Mouse (Mus musculus) forebrain, embryonic 14.5 days (tissue): ENCODE results near the gene C6. TPM values are rescaled to one million over a fixed set of nuclear protein-coding genes. Genes with fewer than 3 reads are reported as not detected.

Source experiments
- ATAC-seq: fragments of 200-750 bp; cut with Nextera tagmentation; 2 replicates; pipeline ENCODE4 v1.8.0; 2017; ENCODE audit warnings: mild to moderate bottlenecking, moderate library complexity
- DNase-seq: peaks from one replicate; pipeline ENCODE4 v3.0.0-alpha.2; 2015; ENCODE audit warnings: low spot score
- H3K27ac ChIP-seq: fragments of 300-500 bp; sonication (generic); 2 replicates; pipeline ENCODE4 v1.5.1; 2014; ENCODE audit warnings: low read depth, mild to moderate bottlenecking, control low read depth, low read length, moderate library complexity
- H3K27me3 ChIP-seq: fragments of 300-500 bp; sonication (generic); replicated peaks from 2 replicates; pipeline ENCODE4 v1.6.1; 2014; ENCODE audit warnings: low read length, control low read depth, mixed read lengths; ENCODE audit not compliant: control insufficient read depth, insufficient read depth
- H3K36me3 ChIP-seq: fragments of 300-500 bp; sonication (generic); 2 replicates; pipeline ENCODE4 v1.6.1; 2014; ENCODE audit warnings: low read length, control low read depth; ENCODE audit not compliant: control insufficient read depth, insufficient read depth
- H3K4me1 ChIP-seq: fragments of 300-500 bp; sonication (generic); 2 replicates; pipeline ENCODE4 v1.6.1; 2014; ENCODE audit warnings: antibody characterized with exemption, low read length, control low read depth; ENCODE audit not compliant: control insufficient read depth, insufficient read depth
- H3K4me2 ChIP-seq: fragments of 300-500 bp; sonication (generic); 2 replicates; pipeline ENCODE4 v1.6.1; 2014; ENCODE audit warnings: mild to moderate bottlenecking, control low read depth, low read length
- H3K4me3 ChIP-seq: fragments of 300-500 bp; sonication (generic); 2 replicates; pipeline ENCODE4 v1.5.1; 2014; ENCODE audit warnings: low read depth, low read length, control low read depth
- H3K9ac ChIP-seq: fragments of 300-500 bp; sonication (generic); 2 replicates; pipeline ENCODE4 v1.6.1; 2014; ENCODE audit warnings: mild to moderate bottlenecking, low read length, control low read depth, moderate library complexity
- H3K9me3 ChIP-seq: fragments of 300-500 bp; sonication (generic); replicated peaks from 2 replicates; pipeline ENCODE4 v1.6.1; 2016; ENCODE audit warnings: low read length, control low read depth, mixed read lengths; ENCODE audit not compliant: control insufficient read depth
- WGBS: fragments of 180-500 bp; shearing (Covaris S2); extraction: QIAGEN DNeasy Blood & Tissue Kit; methylation state at CpG from one replicate; pipeline ENCODE4 v1.1.7; 2014; 5-methylcytosine and 5-hydroxymethylcytosine counted together
- polyA plus RNA-seq: library from polyadenylated mRNA; unstranded; fragments of >200 nt; fragmentation: Nextera tagmentation; extraction: Ambion mirVana; gene quantifications from 2 replicates; pipeline ENCODE4 v1.2.1, GENCODE M21; 2014

Gene C6
- polyA plus RNA-seq, 1 experiment from 2014 or later: not detected

GRCm38 (mm10) chr15:4814976-4815375 lies 88.0 kb downstream of the C6 start:
- DNase-seq (no peak), ATAC-seq (no peak)
- H3K9me3 ChIP-seq: no peaks in the 10 kb centered on the region
- H3K9ac ChIP-seq: no peak overlapping the region
- no peaks in the 10 kb centered on the region for H3K27me3 ChIP-seq
- no peak overlapping the region for H3K4me2 ChIP-seq
- WGBS: 94% methylated on average over 5 of the region's 5 CpGs
- H3K27ac ChIP-seq: no peak overlapping the region
- H3K36me3 ChIP-seq: no peaks in the 10 kb centered on the region
- H3K4me3 ChIP-seq: no peak overlapping the region
- H3K4me1 ChIP-seq: no peaks in the 10 kb centered on the region

GRCm38 (mm10) chr15:4815711-4816110 lies 88.7 kb downstream of the C6 start:
- DNase-seq (no peak), ATAC-seq (no peak)
- Histone ChIP-seq H3K9me3 (no peaks in the 10 kb centered on the region), H3K27me3 (no peaks in the 10 kb centered on the region), H3K36me3 (no peaks in the 10 kb centered on the region), H3K4me3 (no peak overlapping the region), H3K27ac (no peak overlapping the region), H3K4me2 (no peak overlapping the region), H3K9ac (no peak overlapping the region), H3K4me1 (no peaks in the 10 kb centered on the region)
- 88% methylated on average over 2 of the region's 2 CpGs for WGBS

- Histone ChIP-seq H3K27me3 (no peaks in the 10 kb centered on the region), H3K9ac (no peak overlapping the region), H3K27ac (no peak overlapping the region), H3K4me3 (no peak overlapping the region), H3K4me2 (no peak overlapping the region), H3K36me3 (no peaks in the 10 kb centered on the region), H3K9me3 (no peaks in the 10 kb centered on the region), H3K4me1 (no peaks in the 10 kb centered on the region)
- DNase-seq (no peak), ATAC-seq (no peak)
- 93% methylated on average over 10 of the region's 10 CpGs for WGBS
Observed at GRCm38 (mm10) chr15:4816752-4817493, 89.9 kb downstream of the C6 start.

- Histone ChIP-seq H3K4me2 (no peak overlapping the region), H3K9me3 (no peaks in the 10 kb centered on the region), H3K27ac (no peak overlapping the region), H3K9ac (no peak overlapping the region), H3K36me3 (no peaks in the 10 kb centered on the region), H3K4me3 (no peak overlapping the region), H3K27me3 (no peaks in the 10 kb centered on the region), H3K4me1 (no peaks in the 10 kb centered on the region)
- DNase-seq (no peak), ATAC-seq (no peak)
- 83% methylated on average over 3 of the region's 3 CpGs for WGBS
Observed at GRCm38 (mm10) chr15:4818437-4818836, 91.5 kb downstream of the C6 start.

- Histone ChIP-seq H3K9ac (no peak overlapping the region), H3K4me2 (no peak overlapping the region), H3K27me3 (no peaks in the 10 kb centered on the region), H3K36me3 (no peaks in the 10 kb centered on the region), H3K4me3 (no peak overlapping the region), H3K9me3 (no peaks in the 10 kb centered on the region), H3K27ac (no peak overlapping the region), H3K4me1 (no peaks in the 10 kb centered on the region)
- ATAC-seq (no peak), DNase-seq (no peak)
- 82% methylated on average over 1 of the region's 1 CpGs for WGBS
Observed at GRCm38 (mm10) chr15:4821161-4821560, 94.2 kb downstream of the C6 start.

- DNase-seq (no peak), ATAC-seq (no peak)
- no peaks in the 10 kb centered on the region for H3K36me3 ChIP-seq
- no peak overlapping the region for H3K4me3 ChIP-seq
- no peaks in the 10 kb centered on the region for H3K4me1 ChIP-seq
- H3K27ac ChIP-seq: no peak overlapping the region
- 93% methylated on average over 8 of the region's 8 CpGs for WGBS
- no peak overlapping the region for H3K9ac ChIP-seq
- no peaks in the 10 kb centered on the region for H3K9me3 ChIP-seq
- H3K4me2 ChIP-seq: no peak overlapping the region
- H3K27me3 ChIP-seq: no peaks in the 10 kb centered on the region
Observed at GRCm38 (mm10) chr15:4821824-4822223, 94.8 kb downstream of the C6 start.

- Histone ChIP-seq H3K9me3 (no peaks in the 10 kb centered on the region), H3K9ac (no peak overlapping the region), H3K36me3 (no peaks in the 10 kb centered on the region), H3K27ac (no peak overlapping the region), H3K4me1 (no peaks in the 10 kb centered on the region), H3K4me2 (no peak overlapping the region), H3K4me3 (no peak overlapping the region), H3K27me3 (no peaks in the 10 kb centered on the region)
- DNase-seq: no peak
- ATAC-seq: no peak
Observed at GRCm38 (mm10) chr15:4827736-4828135, 100.8 kb downstream of the C6 start.

GRCm38 (mm10) chr15:4836354-4836753 lies 109.4 kb downstream of the C6 start:
- ATAC-seq: no peak
- no peaks in the 10 kb centered on the region for H3K9me3 ChIP-seq
- 87% methylated on average over 3 of the region's 3 CpGs for WGBS
- no peaks in the 10 kb centered on the region for H3K36me3 ChIP-seq
- no peak for DNase-seq
- no peak overlapping the region for H3K4me3 ChIP-seq
- H3K27ac ChIP-seq: no peak overlapping the region
- H3K4me2 ChIP-seq: no peak overlapping the region
- no peaks in the 10 kb centered on the region for H3K4me1 ChIP-seq
- no peak overlapping the region for H3K9ac ChIP-seq
- no peaks in the 10 kb centered on the region for H3K27me3 ChIP-seq

- Histone ChIP-seq H3K27ac (no peak overlapping the region), H3K4me2 (no peak overlapping the region), H3K4me1 (no peaks in the 10 kb centered on the region), H3K36me3 (no peaks in the 10 kb centered on the region), H3K9me3 (no peaks in the 10 kb centered on the region), H3K9ac (no peak overlapping the region), H3K27me3 (no peaks in the 10 kb centered on the region), H3K4me3 (no peak overlapping the region)
- no peak for DNase-seq
- WGBS: 95% methylated on average over 1 of the region's 1 CpGs
- no peak for ATAC-seq
Observed at GRCm38 (mm10) chr15:4850015-4850414, 123.0 kb downstream of the C6 start.
